Mouse (Mus musculus): Measurements from ENCODE around the gene Spata17. TPM values are rescaled to one million over a fixed set of nuclear protein-coding genes. Genes with fewer than 3 reads are reported as not detected.

Gene Spata17
- polyA plus RNA-seq, 2 experiments = 0.19 TPM

- no peak overlapping the region for H3K27ac ChIP-seq (replicated peaks; ENCODE audit: low read depth, low read length)
- TF ChIP-seq POLR2A (IDR thresholded peaks at IDR 0.05; ENCODE audit: borderline replicate concordance, extremely low read depth, insufficient read depth, insufficient read length) = no peak
- H3K36me3 ChIP-seq (ENCODE audit: control insufficient read depth, insufficient read depth, low read length) = no peaks in the 10 kb centered on the region
- no peak overlapping the region for H3K4me2 ChIP-seq (replicated peaks; ENCODE audit: low read depth, low read length, severe bottlenecking)
- no peaks in the 10 kb centered on the region for H3K27me3 ChIP-seq (ENCODE audit: control insufficient read depth, insufficient read depth, low read length)
- WGBS = 92% methylated on average over 14 of the region's 14 CpGs
- H3K9me3 ChIP-seq (ENCODE audit: control insufficient read depth, low read length) = no peaks in the 10 kb centered on the region
- DNase-seq (ENCODE audit: low spot score) = no peak
- no peak overlapping the region for H3K9ac ChIP-seq (ENCODE audit: low read depth, low read length, severe bottlenecking)
- no peaks in the 10 kb centered on the region for H3K4me1 ChIP-seq (ENCODE audit: control insufficient read depth, insufficient read depth, low read length)
- ATAC-seq (ENCODE audit: low FRiP score, low read depth) = no peak
- H3K4me3 ChIP-seq (replicated peaks; ENCODE audit: low read length) = no peak overlapping the region
Measured at GRCm38 (mm10) chr1:187006227-187006925, 208.9 kb downstream of the Spata17 start.

GRCm38 (mm10) chr1:187004306-187004705 is 211.0 kb downstream of the Spata17 start:
- H3K9ac ChIP-seq (ENCODE audit: low read depth, low read length, severe bottlenecking) = no peak overlapping the region
- H3K36me3 ChIP-seq (ENCODE audit: control insufficient read depth, insufficient read depth, low read length) = no peaks in the 10 kb centered on the region
- no peak for DNase-seq (ENCODE audit: low spot score)
- TF ChIP-seq POLR2A (IDR thresholded peaks at IDR 0.05; ENCODE audit: borderline replicate concordance, extremely low read depth, insufficient read depth, insufficient read length) = no peak
- no peak overlapping the region for H3K4me2 ChIP-seq (replicated peaks; ENCODE audit: low read depth, low read length, severe bottlenecking)
- H3K27me3 ChIP-seq (ENCODE audit: control insufficient read depth, insufficient read depth, low read length) = no peaks in the 10 kb centered on the region
- no peak overlapping the region for H3K27ac ChIP-seq (replicated peaks; ENCODE audit: low read depth, low read length)
- H3K4me1 ChIP-seq (ENCODE audit: control insufficient read depth, insufficient read depth, low read length) = no peaks in the 10 kb centered on the region
- no peak overlapping the region for H3K4me3 ChIP-seq (replicated peaks; ENCODE audit: low read length)
- no peak for ATAC-seq (ENCODE audit: low FRiP score, low read depth)
- 0 out of 2 replicates have a peak, but pooled peaks cover 5% of the 10 kb centered on the region for H3K9me3 ChIP-seq (ENCODE audit: control insufficient read depth, low read length)
- 96% methylated on average over 1 of the region's 1 CpGs for WGBS

GRCm38 (mm10) chr1:187003441-187003861 is 211.8 kb downstream of the Spata17 start:
- Histone ChIP-seq H3K9me3 (ENCODE audit: control insufficient read depth, low read length) (0 out of 2 replicates have a peak, but pooled peaks cover 5% of the 10 kb centered on the region), H3K27me3 (ENCODE audit: control insufficient read depth, insufficient read depth, low read length) (no peaks in the 10 kb centered on the region), H3K4me3 (replicated peaks; ENCODE audit: low read length) (no peak overlapping the region), H3K36me3 (ENCODE audit: control insufficient read depth, insufficient read depth, low read length) (no peaks in the 10 kb centered on the region), H3K9ac (ENCODE audit: low read depth, low read length, severe bottlenecking) (no peak overlapping the region), H3K4me1 (ENCODE audit: control insufficient read depth, insufficient read depth, low read length) (no peaks in the 10 kb centered on the region), H3K4me2 (replicated peaks; ENCODE audit: low read depth, low read length, severe bottlenecking) (no peak overlapping the region), H3K27ac (replicated peaks; ENCODE audit: low read depth, low read length) (no peak overlapping the region)
- TF ChIP-seq POLR2A (IDR thresholded peaks at IDR 0.05; ENCODE audit: borderline replicate concordance, extremely low read depth, insufficient read depth, insufficient read length) = no peak
- DNase-seq (ENCODE audit: low spot score) (no peak), ATAC-seq (ENCODE audit: low FRiP score, low read depth) (no peak)
- WGBS = 53% methylated on average over 7 of the region's 7 CpGs

GRCm38 (mm10) chr1:186997596-186998304 is 217.5 kb downstream of the Spata17 start:
- Histone ChIP-seq H3K27ac (replicated peaks; ENCODE audit: low read depth, low read length) (no peak overlapping the region), H3K9ac (ENCODE audit: low read depth, low read length, severe bottlenecking) (no peak overlapping the region), H3K4me2 (replicated peaks; ENCODE audit: low read depth, low read length, severe bottlenecking) (no peak overlapping the region), H3K9me3 (ENCODE audit: control insufficient read depth, low read length) (0 out of 2 replicates have a peak, but pooled peaks cover 5% of the 10 kb centered on the region), H3K27me3 (ENCODE audit: control insufficient read depth, insufficient read depth, low read length) (no peaks in the 10 kb centered on the region), H3K36me3 (ENCODE audit: control insufficient read depth, insufficient read depth, low read length) (no peaks in the 10 kb centered on the region), H3K4me1 (ENCODE audit: control insufficient read depth, insufficient read depth, low read length) (no peaks in the 10 kb centered on the region), H3K4me3 (replicated peaks; ENCODE audit: low read length) (no peak overlapping the region)
- 82% methylated on average over 21 of the region's 21 CpGs for WGBS
- ATAC-seq (ENCODE audit: low FRiP score, low read depth) (no peak), DNase-seq (ENCODE audit: low spot score) (no peak)
- no peak for TF ChIP-seq POLR2A (IDR thresholded peaks at IDR 0.05; ENCODE audit: borderline replicate concordance, extremely low read depth, insufficient read depth, insufficient read length)

Other genes with a start within 250 kb of the Spata17 start
- gene D1Pas1, start 248.0 kb downstream of the Spata17 start, polyA plus RNA-seq (2012; rRNA removed) = 0.01 and 0.03 TPM in 2 replicates
- gene D1Pas1, start 248.0 kb downstream of the Spata17 start, polyA plus RNA-seq (2014; fragmentation: Nextera tagmentation; extraction: Ambion mirVana) = 0.06 and 0.07 TPM in 2 replicates
- gene Gpatch2, start within 50 bp of the Spata17 start, polyA plus RNA-seq (2012; rRNA removed) = 17.8 and 19.2 TPM in 2 replicates
- 17.7 and 20.0 TPM in 2 replicates for gene Gpatch2, start within 50 bp of the Spata17 start, polyA plus RNA-seq (2014; fragmentation: Nextera tagmentation; extraction: Ambion mirVana)

Measured in limb, embryonic 14.5 days (tissue).